Mouse (Mus musculus): Measurements from ENCODE around the gene Rpl10-ps3.

The Rpl10-ps3 gene

GRCm38 (mm10) chr9:50344868-50345267, at the start of gene Rpl10-ps3:
Rpl10-ps3 (minus strand) TSS chr9:50344968.
- no peak for DNase-seq (ENCODE audit: low read depth, low spot score)

- no peak for DNase-seq (ENCODE audit: low read depth, low spot score)
Measured at GRCm38 (mm10) chr9:50375598-50375997, 30.8 kb upstream of the Rpl10-ps3 start.

GRCm38 (mm10) chr9:50374666-50375065, 29.9 kb upstream of the Rpl10-ps3 start:
- peak; percentile 18 for DNase-seq (ENCODE audit: low read depth, low spot score)

- no peak for DNase-seq (ENCODE audit: low read depth, low spot score)
Measured at GRCm38 (mm10) chr9:50368551-50369297, 24.0 kb upstream of the Rpl10-ps3 start.

GRCm38 (mm10) chr9:50365059-50365780, 20.5 kb upstream of the Rpl10-ps3 start:
- no peak for DNase-seq (ENCODE audit: low read depth, low spot score)

GRCm38 (mm10) chr9:50363962-50364361, 19.2 kb upstream of the Rpl10-ps3 start:
- no peak for DNase-seq (ENCODE audit: low read depth, low spot score)

GRCm38 (mm10) chr9:50363259-50363658, 18.5 kb upstream of the Rpl10-ps3 start:
- DNase-seq (ENCODE audit: low read depth, low spot score): peak; percentile 19

GRCm38 (mm10) chr9:50362556-50362955, 17.8 kb upstream of the Rpl10-ps3 start:
- no peak for DNase-seq (ENCODE audit: low read depth, low spot score)

- peak; percentile 44 for DNase-seq (ENCODE audit: low read depth, low spot score)
Measured at GRCm38 (mm10) chr9:50360370-50360769, 15.6 kb upstream of the Rpl10-ps3 start.

GRCm38 (mm10) chr9:50357331-50357730, 12.6 kb upstream of the Rpl10-ps3 start:
- no peak for DNase-seq (ENCODE audit: low read depth, low spot score)

- DNase-seq (ENCODE audit: low read depth, low spot score): no peak
Measured at GRCm38 (mm10) chr9:50351746-50352145, 7.0 kb upstream of the Rpl10-ps3 start.

GRCm38 (mm10) chr9:50350571-50350970, 5.8 kb upstream of the Rpl10-ps3 start:
- DNase-seq (ENCODE audit: low read depth, low spot score): no peak

- DNase-seq (ENCODE audit: low read depth, low spot score): no peak
Measured at GRCm38 (mm10) chr9:50349156-50349555, 4.4 kb upstream of the Rpl10-ps3 start.

- no peak for DNase-seq (ENCODE audit: low read depth, low spot score)
Measured at GRCm38 (mm10) chr9:50348256-50348655, 3.5 kb upstream of the Rpl10-ps3 start.

GRCm38 (mm10) chr9:50335539-50336325, 9.0 kb downstream of the Rpl10-ps3 start:
- DNase-seq (ENCODE audit: low read depth, low spot score): no peak

- peak; percentile 78 for DNase-seq (ENCODE audit: low read depth, low spot score)
Measured at GRCm38 (mm10) chr9:50333413-50333812, 11.4 kb downstream of the Rpl10-ps3 start.

GRCm38 (mm10) chr9:50324355-50325225, 20.2 kb downstream of the Rpl10-ps3 start:
- peak; percentile 61 for DNase-seq (ENCODE audit: low read depth, low spot score)

GRCm38 (mm10) chr9:50320729-50321128, 24.0 kb downstream of the Rpl10-ps3 start:
- no peak for DNase-seq (ENCODE audit: low read depth, low spot score)

- no peak for DNase-seq (ENCODE audit: low read depth, low spot score)
Measured at GRCm38 (mm10) chr9:50319506-50319905, 25.3 kb downstream of the Rpl10-ps3 start.

GRCm38 (mm10) chr9:50317299-50317698, 27.5 kb downstream of the Rpl10-ps3 start:
- no peak for DNase-seq (ENCODE audit: low read depth, low spot score)

- no peak for DNase-seq (ENCODE audit: low read depth, low spot score)
Measured at GRCm38 (mm10) chr9:50315650-50316049, 29.1 kb downstream of the Rpl10-ps3 start.

Measured in CD4-positive, CD25-positive, alpha-beta regulatory T cell, adult 2 months (primary cell).